Comparison of ENCODE assay signal across 8 mouse cellular contexts in the genomic region with DNA sequence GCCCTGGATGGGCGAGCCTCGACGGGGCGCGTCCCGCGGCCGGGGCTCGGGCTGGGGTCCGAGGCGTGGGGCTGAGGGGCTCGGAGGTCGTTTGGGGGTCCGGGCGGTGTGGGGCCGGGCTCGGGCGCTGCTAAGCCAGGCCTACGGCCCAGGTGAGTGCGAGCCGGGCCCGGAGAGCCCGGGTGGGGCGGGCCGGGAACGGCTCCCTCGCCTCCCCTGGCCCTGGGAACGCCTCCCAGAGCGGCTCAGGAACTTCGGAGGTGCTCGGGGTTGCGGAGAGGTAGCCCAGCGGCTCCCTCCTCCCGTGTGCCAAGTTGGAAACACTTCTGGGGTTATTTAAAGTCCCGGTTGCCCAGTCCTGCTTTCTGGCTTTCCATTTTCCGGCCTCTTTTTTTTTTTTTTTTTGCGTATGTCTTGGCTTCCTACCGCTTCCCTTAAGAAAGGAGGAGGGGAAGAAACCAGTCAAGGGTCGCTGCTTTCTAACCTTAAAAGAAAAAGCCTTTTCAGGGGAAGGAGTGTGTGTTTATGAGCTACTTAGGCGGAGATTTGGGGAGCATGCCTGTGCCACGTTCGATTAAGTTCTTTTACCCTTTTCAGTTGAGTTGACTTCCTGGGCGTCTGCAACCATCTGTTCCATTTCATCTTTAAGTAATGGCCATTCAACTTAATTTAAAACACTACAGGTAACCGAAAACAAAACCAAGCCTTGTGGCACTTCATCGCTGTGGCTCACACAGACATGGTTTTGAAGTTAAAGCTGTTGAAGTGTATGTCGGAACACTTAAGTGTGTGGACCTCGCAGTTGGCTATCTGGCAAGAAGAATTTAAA. TPM values are rescaled to one million over a fixed set of nuclear protein-coding genes. Genes with fewer than 3 reads are reported as not detected.
DNase-seq lines count a peak whose midpoint lies in the region; ATAC-seq and TF ChIP-seq lines count a peak whose summit lies in the region.

No protein-coding gene starts in this region.

- CTCF ChIA-PET in Patski (lab: Charles Lee), result no interaction called here

- no peaks in the 10 kb centered on the region for H3K9me3 ChIP-seq in kidney, embryonic 14.5 days (ENCODE audit: control insufficient read depth, low read length)
- no peaks in the 10 kb centered on the region for H3K9me3 ChIP-seq in heart, embryonic 16.5 days (replicated peaks; ENCODE audit: control insufficient read depth, low read length)
- no peaks in the 10 kb centered on the region for H3K9me3 ChIP-seq in liver, embryonic 16.5 days (replicated peaks; ENCODE audit: control insufficient read depth, low read length)

- peak overlapping the region; percentile 91 for H3K4me3 ChIP-seq in kidney, embryonic 14.5 days (ENCODE audit: low read length)
- H3K4me3 ChIP-seq in heart, embryonic 16.5 days (ENCODE audit: low read length), result peak overlapping the region; percentile 86
- peak overlapping the region; percentile 94 for H3K4me3 ChIP-seq in liver, embryonic 16.5 days (ENCODE audit: low read depth, low read length)

- H3K4me1 ChIP-seq in kidney, embryonic 14.5 days (ENCODE audit: control insufficient read depth, insufficient read depth, low read length), result peaks cover 16% of the 10 kb centered on the region
- peaks cover 15% of the 10 kb centered on the region for H3K4me1 ChIP-seq in heart, embryonic 16.5 days (ENCODE audit: control insufficient read depth, insufficient read depth, low read length)
- peaks cover 23% of the 10 kb centered on the region for H3K4me1 ChIP-seq in liver, embryonic 16.5 days (ENCODE audit: control insufficient read depth, low read depth, low read length)

- peak overlapping the region; percentile 91 for H3K9ac ChIP-seq in kidney, embryonic 14.5 days (ENCODE audit: low read depth, low read length)
- peak overlapping the region; percentile 94 for H3K9ac ChIP-seq in heart, embryonic 16.5 days (ENCODE audit: low read length)
- H3K9ac ChIP-seq in liver, embryonic 16.5 days (ENCODE audit: low read depth, low read length), result peak overlapping the region; percentile 95

- H3K4me2 ChIP-seq in kidney, embryonic 14.5 days (replicated peaks; ENCODE audit: low read depth, low read length), result peak overlapping the region; percentile 73
- H3K4me2 ChIP-seq in heart, embryonic 16.5 days (ENCODE audit: low read depth, low read length), result peak overlapping the region; percentile 85
- H3K4me2 ChIP-seq in liver, embryonic 16.5 days (ENCODE audit: low read depth, low read length), result peak overlapping the region; percentile 94

- peak overlapping the region; percentile 85 for H3K27ac ChIP-seq in kidney, embryonic 14.5 days (ENCODE audit: low read depth, low read length)
- H3K27ac ChIP-seq in heart, embryonic 16.5 days (ENCODE audit: low read length), result peak overlapping the region; percentile 91
- peak overlapping the region; percentile 95 for H3K27ac ChIP-seq in liver, embryonic 16.5 days (ENCODE audit: low read length)

- peaks cover 19% of the 10 kb centered on the region for H3K36me3 ChIP-seq in kidney, embryonic 14.5 days (ENCODE audit: control insufficient read depth, insufficient read depth, low read length)
- H3K36me3 ChIP-seq in heart, embryonic 16.5 days (ENCODE audit: control insufficient read depth, insufficient read depth), result peaks cover 12% of the 10 kb centered on the region
- H3K36me3 ChIP-seq in liver, embryonic 16.5 days (ENCODE audit: control insufficient read depth, insufficient read depth), result peaks cover 18% of the 10 kb centered on the region

- in situ Hi-C loops in Patski (cut with MboI; ENCODE audit: low pct_unique_long_range_greater_than_20kb), result loop anchor here (25.0 kb wide), 1 partner anchor 311 kb away; no protein-coding TSS in a partner anchor

- peak; percentile 20 for ATAC-seq in kidney, embryonic 14.5 days (ENCODE audit: low FRiP score, low TSS enrichment)
- peak; percentile 21 for ATAC-seq in Patski
- ATAC-seq in heart, embryonic 16.5 days (replicated peaks; ENCODE audit: extremely low read depth, insufficient read depth, low FRiP score), result peak; percentile 10; the same call in 1 of the 2 replicates
- ATAC-seq in liver, embryonic 16.5 days (ENCODE audit: low read depth), result peak; percentile 57

- TF ChIP-seq CTCF in Patski (IDR thresholded peaks at IDR 0.05), result no peak

- WGBS in kidney, embryonic 14.5 days, result 4% methylated on average over 34 of the region's 47 CpGs
- WGBS in heart, embryonic 16.5 days, result 2% methylated on average over 35 of the region's 47 CpGs
- WGBS in liver, embryonic 16.5 days (ENCODE audit: insufficient replicate concordance), result 2% methylated on average over 42 of the region's 47 CpGs

- DNase-seq in kidney, postnatal 14 days, result no peak
- no peak for DNase-seq in Patski (ENCODE audit: low read depth, low spot score)
- no peak for DNase-seq in c-Kit-positive CD71-positive TER-119-positive erythroid progenitor cells, embryonic 14.5 days (ENCODE audit: low spot score)
- no peak for DNase-seq in frontal cortex, adult 2 months (ENCODE audit: extremely low spot score in 1 of 2, low spot score in 1 of 2)
- no peak for DNase-seq in layer of hippocampus, postnatal 10 days (ENCODE audit: low spot score in 2 of 2)

- H3K27me3 ChIP-seq in kidney, embryonic 14.5 days (ENCODE audit: control insufficient read depth, insufficient read depth, low read length), result no peaks in the 10 kb centered on the region
- H3K27me3 ChIP-seq in Patski, result no peaks in the 10 kb centered on the region
- H3K27me3 ChIP-seq in heart, embryonic 16.5 days (ENCODE audit: control insufficient read depth, insufficient read depth, low read length), result no peaks in the 10 kb centered on the region
- no peaks in the 10 kb centered on the region for H3K27me3 ChIP-seq in liver, embryonic 16.5 days (ENCODE audit: control insufficient read depth, insufficient read depth, low read depth, low read length)

- POLR2A ChIA-PET in Patski (lab: Charles Lee), result interaction anchor here (0.6 kb wide), 1 partner anchor 27 kb away, joined by 6 read pairs; no protein-coding TSS in a partner anchor

RNA-seq across cellular contexts. Expression of a gene that starts 0.8 kb away (rescaled TPM):
- polyA plus RNA-seq in kidney, embryonic 14.5 days (2014; fragmentation: Nextera tagmentation; extraction: Ambion mirVana), result 29.9 and 38.4 TPM in 2 replicates
- 82.7 TPM for polyA plus RNA-seq in Patski (2021)
- 15.6 and 16.5 TPM in 2 replicates for polyA plus RNA-seq in heart, embryonic 16.5 days (2015; fragmentation: Nextera tagmentation; extraction: Ambion mirVana)
- 13.1 and 14.7 TPM in 2 replicates for polyA plus RNA-seq in liver, embryonic 16.5 days (2015; fragmentation: Nextera tagmentation; extraction: Ambion mirVana)
- 17.5 and 21.6 TPM in 2 replicates for polyA plus RNA-seq in frontal cortex, adult 2 months (2012; rRNA removed)
- 10 to 100 TPM; 35.1 to 38.8 TPM for total RNA-seq in layer of hippocampus, postnatal 10 days (2021)

RNA-seq across cellular contexts. Expression of a gene that starts 0.9 kb away (rescaled TPM):
- 132 and 156 TPM in 2 replicates for polyA plus RNA-seq in kidney, embryonic 14.5 days (2014; fragmentation: Nextera tagmentation; extraction: Ambion mirVana)
- 86.1 TPM for polyA plus RNA-seq in Patski (2021)
- polyA plus RNA-seq in heart, embryonic 16.5 days (2015; fragmentation: Nextera tagmentation; extraction: Ambion mirVana), result 110 and 113 TPM in 2 replicates
- polyA plus RNA-seq in liver, embryonic 16.5 days (2015; fragmentation: Nextera tagmentation; extraction: Ambion mirVana), result 52.9 and 61.3 TPM in 2 replicates
- polyA plus RNA-seq in frontal cortex, adult 2 months (2012; rRNA removed), result 44.6 and 48.4 TPM in 2 replicates
- total RNA-seq in layer of hippocampus, postnatal 10 days (2021), result 10 to 100 TPM; 66.7 to 68.6 TPM

RNA-seq across cellular contexts. Expression of a gene that starts 41.0 kb away (rescaled TPM):
- polyA plus RNA-seq in kidney, embryonic 14.5 days (2014; fragmentation: Nextera tagmentation; extraction: Ambion mirVana), result not detected in 2 replicates
- polyA plus RNA-seq in Patski (2021), result not detected
- polyA plus RNA-seq in heart, embryonic 16.5 days (2015; fragmentation: Nextera tagmentation; extraction: Ambion mirVana), result not detected in 2 replicates
- not detected in 2 replicates for polyA plus RNA-seq in liver, embryonic 16.5 days (2015; fragmentation: Nextera tagmentation; extraction: Ambion mirVana)
- polyA plus RNA-seq in frontal cortex, adult 2 months (2012; rRNA removed), result not detected in 2 replicates
- total RNA-seq in layer of hippocampus, postnatal 10 days (2021), result not detected
